Mouse (Mus musculus) forebrain, embryonic 15.5 days (tissue): ENCODE data around the gene Ano4. TPM values are rescaled to one million over a fixed set of nuclear protein-coding genes. Genes with fewer than 3 reads are reported as not detected.
A peak's percentile ranks its signal among the peaks of the same experiment; 100 is the strongest.

Experiments used
- ATAC-seq: fragments of 200-750 bp; cut with Nextera tagmentation; replicated peaks from 2 replicates; pipeline ENCODE4 v1.8.0; 2017; ENCODE audit warnings: mild to moderate bottlenecking, moderate TSS enrichment, moderate library complexity
- H3K27ac ChIP-seq: fragments of 300-500 bp; sonication (generic); replicated peaks from 2 replicates; pipeline ENCODE4 v1.5.1; 2015; ENCODE audit warnings: mild to moderate bottlenecking, inconsistent platforms
- H3K27me3 ChIP-seq: fragments of 300-500 bp; sonication (generic); 2 replicates; pipeline ENCODE4 v1.6.1; 2015; ENCODE audit warnings: inconsistent platforms
- H3K36me3 ChIP-seq: fragments of 300-500 bp; sonication (generic); 2 replicates; pipeline ENCODE4 v1.6.1; 2015; ENCODE audit warnings: mild to moderate bottlenecking, inconsistent platforms
- H3K4me1 ChIP-seq: fragments of 300-500 bp; sonication (generic); 2 replicates; pipeline ENCODE4 v1.6.1; 2015; ENCODE audit warnings: inconsistent platforms
- H3K4me2 ChIP-seq: fragments of 300-500 bp; sonication (generic); replicated peaks from 2 replicates; pipeline ENCODE4 v1.6.1; 2015; ENCODE audit warnings: mild to moderate bottlenecking, inconsistent platforms
- H3K4me3 ChIP-seq: fragments of 300-500 bp; sonication (generic); 2 replicates; pipeline ENCODE4 v1.5.1; 2015; ENCODE audit warnings: mild to moderate bottlenecking, inconsistent platforms
- H3K9ac ChIP-seq: fragments of 300-500 bp; sonication (generic); replicated peaks from 2 replicates; pipeline ENCODE4 v1.6.1; 2015; ENCODE audit warnings: mild to moderate bottlenecking, inconsistent platforms
- H3K9me3 ChIP-seq: fragments of 300-500 bp; sonication (generic); 2 replicates; pipeline ENCODE4 v1.6.1; 2016; ENCODE audit warnings: inconsistent platforms
- WGBS: fragments of 180-500 bp; shearing (Covaris S2); methylation state at CpG from one replicate; pipeline ENCODE4 v1.1.7; 2015; ENCODE audit warnings: mixed read lengths; 5-methylcytosine and 5-hydroxymethylcytosine counted together
- polyA plus RNA-seq: library from polyadenylated mRNA; unstranded; fragments of >200 nt; fragmentation: Nextera tagmentation; extraction: Ambion mirVana; gene quantifications from 2 replicates; pipeline ENCODE4 v1.2.1, GENCODE M21; 2015

The Ano4 gene
- polyA plus RNA-seq, 1 experiment from 2014 or later, result 4.5 TPM

GRCm38 (mm10) chr10:89344132-89344490, 451 bp downstream of the Ano4 start:
- H3K27ac ChIP-seq, result no peak overlapping the region
- H3K36me3 ChIP-seq, result no peaks in the 10 kb centered on the region
- peak overlapping the region; percentile 97 for H3K4me2 ChIP-seq
- H3K9me3 ChIP-seq, result no peaks in the 10 kb centered on the region
- H3K4me3 ChIP-seq, result peak overlapping the region; percentile 55
- peaks cover 27% of the 10 kb centered on the region; the same call in 1 of the 2 replicates for H3K27me3 ChIP-seq
- WGBS, result 25% methylated on average over 4 of the region's 4 CpGs
- H3K4me1 ChIP-seq, result peaks cover 14% of the 10 kb centered on the region
- ATAC-seq, result peak; percentile 46
- H3K9ac ChIP-seq, result peak overlapping the region; percentile 49; the same call in 1 of the 2 replicates

GRCm38 (mm10) chr10:89343716-89344115, 846 bp downstream of the Ano4 start:
- no peak overlapping the region for H3K27ac ChIP-seq
- no peaks in the 10 kb centered on the region for H3K9me3 ChIP-seq
- peaks cover 27% of the 10 kb centered on the region; the same call in 1 of the 2 replicates for H3K27me3 ChIP-seq
- H3K9ac ChIP-seq, result no peak overlapping the region
- WGBS, result 23% methylated on average over 8 of the region's 8 CpGs
- ATAC-seq, result no peak
- peaks cover 14% of the 10 kb centered on the region for H3K4me1 ChIP-seq
- no peak overlapping the region for H3K4me3 ChIP-seq
- H3K36me3 ChIP-seq, result no peaks in the 10 kb centered on the region
- H3K4me2 ChIP-seq, result no peak overlapping the region

- Histone ChIP-seq H3K4me1 (no peaks in the 10 kb centered on the region), H3K9me3 (no peaks in the 10 kb centered on the region), H3K4me2 (no peak overlapping the region), H3K36me3 (no peaks in the 10 kb centered on the region), H3K4me3 (no peak overlapping the region), H3K27me3 (no peaks in the 10 kb centered on the region), H3K27ac (no peak overlapping the region), H3K9ac (no peak overlapping the region)
- 89% methylated on average over 1 of the region's 1 CpGs for WGBS
- ATAC-seq, result no peak
Measured at GRCm38 (mm10) chr10:89330261-89330660, 14.3 kb downstream of the Ano4 start.

- no peaks in the 10 kb centered on the region for H3K27me3 ChIP-seq
- H3K9me3 ChIP-seq, result no peaks in the 10 kb centered on the region
- no peak for ATAC-seq
- no peaks in the 10 kb centered on the region for H3K36me3 ChIP-seq
- no peak overlapping the region for H3K4me3 ChIP-seq
- no peak overlapping the region for H3K27ac ChIP-seq
- H3K4me1 ChIP-seq, result no peaks in the 10 kb centered on the region
- H3K9ac ChIP-seq, result no peak overlapping the region
- H3K4me2 ChIP-seq, result no peak overlapping the region
- WGBS, result 88% methylated on average over 8 of the region's 8 CpGs
Measured at GRCm38 (mm10) chr10:89329806-89330205, 14.8 kb downstream of the Ano4 start.

GRCm38 (mm10) chr10:89328876-89329275, 15.7 kb downstream of the Ano4 start:
- H3K4me2 ChIP-seq, result no peak overlapping the region
- no peaks in the 10 kb centered on the region for H3K4me1 ChIP-seq
- H3K27ac ChIP-seq, result no peak overlapping the region
- WGBS, result 68% methylated on average over 8 of the region's 8 CpGs
- no peaks in the 10 kb centered on the region for H3K9me3 ChIP-seq
- no peak overlapping the region for H3K9ac ChIP-seq
- no peak for ATAC-seq
- H3K36me3 ChIP-seq, result no peaks in the 10 kb centered on the region
- H3K4me3 ChIP-seq, result no peak overlapping the region
- no peaks in the 10 kb centered on the region for H3K27me3 ChIP-seq

GRCm38 (mm10) chr10:89327004-89327511, 17.5 kb downstream of the Ano4 start:
- H3K27ac ChIP-seq, result no peak overlapping the region
- H3K4me1 ChIP-seq, result no peaks in the 10 kb centered on the region
- no peaks in the 10 kb centered on the region for H3K27me3 ChIP-seq
- peak overlapping the region; percentile 31 for H3K4me2 ChIP-seq
- H3K9ac ChIP-seq, result no peak overlapping the region
- ATAC-seq, result peak; percentile 91
- H3K36me3 ChIP-seq, result no peaks in the 10 kb centered on the region
- WGBS, result 14% methylated on average over 15 of the region's 15 CpGs
- H3K4me3 ChIP-seq, result peak overlapping the region; percentile 13; the same call in 1 of the 2 replicates
- H3K9me3 ChIP-seq, result no peaks in the 10 kb centered on the region

GRCm38 (mm10) chr10:89326383-89326782, 18.2 kb downstream of the Ano4 start:
- no peak overlapping the region for H3K4me3 ChIP-seq
- H3K27me3 ChIP-seq, result no peaks in the 10 kb centered on the region
- no peaks in the 10 kb centered on the region for H3K36me3 ChIP-seq
- WGBS, result 88% methylated on average over 5 of the region's 5 CpGs
- no peak overlapping the region for H3K27ac ChIP-seq
- no peaks in the 10 kb centered on the region for H3K9me3 ChIP-seq
- no peak overlapping the region for H3K4me2 ChIP-seq
- no peak overlapping the region for H3K9ac ChIP-seq
- ATAC-seq, result 0 out of 2 replicates have a peak, but pooled peaks have one; percentile 7
- H3K4me1 ChIP-seq, result no peaks in the 10 kb centered on the region

- Histone ChIP-seq H3K27ac (no peak overlapping the region), H3K27me3 (no peaks in the 10 kb centered on the region), H3K36me3 (no peaks in the 10 kb centered on the region), H3K4me3 (no peak overlapping the region), H3K9ac (no peak overlapping the region), H3K9me3 (no peaks in the 10 kb centered on the region), H3K4me2 (no peak overlapping the region), H3K4me1 (no peaks in the 10 kb centered on the region)
- no peak for ATAC-seq
Measured at GRCm38 (mm10) chr10:89307566-89307965, 37.0 kb downstream of the Ano4 start.

- WGBS, result 76% methylated on average over 2 of the region's 2 CpGs
- H3K4me2 ChIP-seq, result no peak overlapping the region
- H3K27ac ChIP-seq, result no peak overlapping the region
- H3K36me3 ChIP-seq, result no peaks in the 10 kb centered on the region
- H3K9me3 ChIP-seq, result no peaks in the 10 kb centered on the region
- no peak overlapping the region for H3K9ac ChIP-seq
- H3K4me1 ChIP-seq, result no peaks in the 10 kb centered on the region
- H3K4me3 ChIP-seq, result no peak overlapping the region
- no peaks in the 10 kb centered on the region for H3K27me3 ChIP-seq
- ATAC-seq, result no peak
Measured at GRCm38 (mm10) chr10:89300346-89300745, 44.2 kb downstream of the Ano4 start.

- no peak overlapping the region for H3K4me2 ChIP-seq
- ATAC-seq, result no peak
- H3K9ac ChIP-seq, result no peak overlapping the region
- H3K36me3 ChIP-seq, result no peaks in the 10 kb centered on the region
- H3K4me3 ChIP-seq, result no peak overlapping the region
- no peaks in the 10 kb centered on the region for H3K4me1 ChIP-seq
- H3K27me3 ChIP-seq, result no peaks in the 10 kb centered on the region
- no peak overlapping the region for H3K27ac ChIP-seq
- H3K9me3 ChIP-seq, result no peaks in the 10 kb centered on the region
- WGBS, result 78% methylated on average over 3 of the region's 3 CpGs
Measured at GRCm38 (mm10) chr10:89292784-89293183, 51.8 kb downstream of the Ano4 start.

- H3K4me3 ChIP-seq, result no peak overlapping the region
- no peaks in the 10 kb centered on the region for H3K27me3 ChIP-seq
- no peak for ATAC-seq
- no peaks in the 10 kb centered on the region for H3K36me3 ChIP-seq
- no peak overlapping the region for H3K4me2 ChIP-seq
- no peaks in the 10 kb centered on the region for H3K4me1 ChIP-seq
- no peak overlapping the region for H3K9ac ChIP-seq
- H3K27ac ChIP-seq, result no peak overlapping the region
- H3K9me3 ChIP-seq, result no peaks in the 10 kb centered on the region
- WGBS, result 67% methylated on average over 6 of the region's 6 CpGs
Measured at GRCm38 (mm10) chr10:89290698-89291097, 53.9 kb downstream of the Ano4 start.

GRCm38 (mm10) chr10:89289290-89289689, 55.3 kb downstream of the Ano4 start:
- no peak for ATAC-seq
- H3K9ac ChIP-seq, result no peak overlapping the region
- no peaks in the 10 kb centered on the region for H3K27me3 ChIP-seq
- no peaks in the 10 kb centered on the region for H3K36me3 ChIP-seq
- no peak overlapping the region for H3K27ac ChIP-seq
- no peaks in the 10 kb centered on the region for H3K9me3 ChIP-seq
- no peak overlapping the region for H3K4me2 ChIP-seq
- no peak overlapping the region for H3K4me3 ChIP-seq
- 87% methylated on average over 4 of the region's 4 CpGs for WGBS
- no peaks in the 10 kb centered on the region for H3K4me1 ChIP-seq

GRCm38 (mm10) chr10:89280402-89280801, 64.2 kb downstream of the Ano4 start:
- Histone ChIP-seq H3K27ac (no peak overlapping the region), H3K9ac (no peak overlapping the region), H3K4me2 (no peak overlapping the region), H3K36me3 (no peaks in the 10 kb centered on the region), H3K4me3 (no peak overlapping the region), H3K27me3 (no peaks in the 10 kb centered on the region), H3K4me1 (peaks cover 4% of the 10 kb centered on the region; the same call in 1 of the 2 replicates), H3K9me3 (no peaks in the 10 kb centered on the region)
- WGBS, result 38% methylated on average over 5 of the region's 5 CpGs
- peak; percentile 67; the same call in 1 of the 2 replicates for ATAC-seq
